Mouse (Mus musculus): Measurements from ENCODE around the gene Asgr1. TPM values are rescaled to one million over a fixed set of nuclear protein-coding genes. Genes with fewer than 3 reads are reported as not detected.

The Asgr1 gene
- polyA plus RNA-seq, 1 experiment from 2014 or later: not detected

- WGBS: 74% methylated on average over 2 of the region's 2 CpGs
- no peak for ATAC-seq (replicated peaks; ENCODE audit: insufficient number of reproducible peaks, insufficient read depth, low FRiP score, low read depth)
- no peak overlapping the region for H3K4me2 ChIP-seq
- no peaks in the 10 kb centered on the region for H3K27me3 ChIP-seq
- H3K9ac ChIP-seq: no peak overlapping the region
- H3K9me3 ChIP-seq (replicated peaks): no peaks in the 10 kb centered on the region
- H3K4me1 ChIP-seq (replicated peaks): no peaks in the 10 kb centered on the region
- H3K27ac ChIP-seq: no peak overlapping the region
- H3K4me3 ChIP-seq: no peak overlapping the region
- no peaks in the 10 kb centered on the region for H3K36me3 ChIP-seq
These were observed 45.9 kb downstream of the Asgr1 start for GRCm38 (mm10) chr11:70099809-70100208.

GRCm38 (mm10) chr11:70103701-70104315 lies 49.9 kb downstream of the Asgr1 start:
- 78% methylated on average over 14 of the region's 14 CpGs for WGBS
- no peaks in the 10 kb centered on the region for H3K36me3 ChIP-seq
- H3K27me3 ChIP-seq: no peaks in the 10 kb centered on the region
- no peaks in the 10 kb centered on the region for H3K4me1 ChIP-seq (replicated peaks)
- ATAC-seq (replicated peaks; ENCODE audit: insufficient number of reproducible peaks, insufficient read depth, low FRiP score, low read depth): no peak
- no peak overlapping the region for H3K4me2 ChIP-seq
- H3K9me3 ChIP-seq (replicated peaks): no peaks in the 10 kb centered on the region
- no peak overlapping the region for H3K27ac ChIP-seq
- no peak overlapping the region for H3K9ac ChIP-seq
- no peak overlapping the region for H3K4me3 ChIP-seq

- no peaks in the 10 kb centered on the region for H3K9me3 ChIP-seq (replicated peaks)
- no peak overlapping the region for H3K9ac ChIP-seq
- H3K27me3 ChIP-seq: no peaks in the 10 kb centered on the region
- no peak overlapping the region for H3K4me2 ChIP-seq
- no peak overlapping the region for H3K27ac ChIP-seq
- no peak overlapping the region for H3K4me3 ChIP-seq
- 52% methylated on average over 8 of the region's 8 CpGs for WGBS
- no peak for ATAC-seq (replicated peaks; ENCODE audit: insufficient number of reproducible peaks, insufficient read depth, low FRiP score, low read depth)
- H3K4me1 ChIP-seq (replicated peaks): no peaks in the 10 kb centered on the region
- H3K36me3 ChIP-seq: no peaks in the 10 kb centered on the region
These were observed 53.2 kb downstream of the Asgr1 start for GRCm38 (mm10) chr11:70107085-70107484.

MicroRNA genes within 50 kb of the gene (microRNA counts, 519-probe panel; counts per million panel counts)
- microRNA mmu-miR-324-3p (not detected), microRNA mmu-miR-324-5p (2,873 counts per million, percentile 70 among the panel's probes with 10 or more counts)

Small RNA genes within 50 kb of the gene (microRNA-seq; reads per million reads assigned to microRNA genes)
- gene Mir324: 2,248 reads per million, percentile 84 among the genes with 10 or more reads in this experiment

Other genes starting within 250 kb of the Asgr1 start
- gene Tmem102, start 248.5 kb upstream of the Asgr1 start, polyA plus RNA-seq (2015; fragmentation: Nextera tagmentation; extraction: Ambion mirVana): 1.1 and 2.6 TPM in 2 replicates
- not detected in 2 replicates for gene Gm39566, start 238.8 kb upstream of the Asgr1 start, polyA plus RNA-seq (2015; fragmentation: Nextera tagmentation; extraction: Ambion mirVana)
- not detected in 2 replicates for gene Spem2, start 235.6 kb upstream of the Asgr1 start, polyA plus RNA-seq (2015; fragmentation: Nextera tagmentation; extraction: Ambion mirVana)
- not detected in 2 replicates for gene Spem1, start 231.9 kb upstream of the Asgr1 start, polyA plus RNA-seq (2015; fragmentation: Nextera tagmentation; extraction: Ambion mirVana)
- 1.6 and 2.2 TPM in 2 replicates for gene Nlgn2, start 216.3 kb upstream of the Asgr1 start, polyA plus RNA-seq (2015; fragmentation: Nextera tagmentation; extraction: Ambion mirVana)
- gene Tmem256, start 215.6 kb upstream of the Asgr1 start, polyA plus RNA-seq (2015; fragmentation: Nextera tagmentation; extraction: Ambion mirVana): 291 and 359 TPM in 2 replicates
- 68.5 and 81.4 TPM in 2 replicates for gene Plscr3, start 207.7 kb upstream of the Asgr1 start, polyA plus RNA-seq (2015; fragmentation: Nextera tagmentation; extraction: Ambion mirVana)
- gene Tnk1, start 195.4 kb upstream of the Asgr1 start, polyA plus RNA-seq (2015; fragmentation: Nextera tagmentation; extraction: Ambion mirVana): 0.31 and 0.80 TPM in 2 replicates
- gene Tmem95, start 176.1 kb upstream of the Asgr1 start, polyA plus RNA-seq (2015; fragmentation: Nextera tagmentation; extraction: Ambion mirVana): not detected in 2 replicates
- gene Kctd11, start 172.7 kb upstream of the Asgr1 start, polyA plus RNA-seq (2015; fragmentation: Nextera tagmentation; extraction: Ambion mirVana): 3.3 and 5.7 TPM in 2 replicates
- 4.5 and 14.8 TPM in 2 replicates for gene Acap1, start 158.5 kb upstream of the Asgr1 start, polyA plus RNA-seq (2015; fragmentation: Nextera tagmentation; extraction: Ambion mirVana)
- 3.7 and 5.8 TPM in 2 replicates for gene 2810408A11Rik, start 153.1 kb upstream of the Asgr1 start, polyA plus RNA-seq (2015; fragmentation: Nextera tagmentation; extraction: Ambion mirVana)
- 5.2 and 7.0 TPM in 2 replicates for gene Neurl4, start 153.0 kb upstream of the Asgr1 start, polyA plus RNA-seq (2015; fragmentation: Nextera tagmentation; extraction: Ambion mirVana)
- gene Gps2, start 140.2 kb upstream of the Asgr1 start, polyA plus RNA-seq (2015; fragmentation: Nextera tagmentation; extraction: Ambion mirVana): 44.8 and 54.9 TPM in 2 replicates
- 975 and 1,130 TPM in 2 replicates for gene Eif5a, start 132.1 kb upstream of the Asgr1 start, polyA plus RNA-seq (2015; fragmentation: Nextera tagmentation; extraction: Ambion mirVana)
- 5.5 and 5.7 TPM in 2 replicates for gene Ybx2, start 118.3 kb upstream of the Asgr1 start, polyA plus RNA-seq (2015; fragmentation: Nextera tagmentation; extraction: Ambion mirVana)
- 42.0 and 42.6 TPM in 2 replicates for gene Slc2a4, start 105.9 kb upstream of the Asgr1 start, polyA plus RNA-seq (2015; fragmentation: Nextera tagmentation; extraction: Ambion mirVana)
- 3.8 and 13.9 TPM in 2 replicates for gene Cldn7, start 89.3 kb upstream of the Asgr1 start, polyA plus RNA-seq (2015; fragmentation: Nextera tagmentation; extraction: Ambion mirVana)
- 19.9 and 21.6 TPM in 2 replicates for gene Ctdnep1, start 72.9 kb upstream of the Asgr1 start, polyA plus RNA-seq (2015; fragmentation: Nextera tagmentation; extraction: Ambion mirVana)
- 97.8 and 99.6 TPM in 2 replicates for gene Elp5, start 71.6 kb upstream of the Asgr1 start, polyA plus RNA-seq (2015; fragmentation: Nextera tagmentation; extraction: Ambion mirVana)
- gene Gabarap, start 62.9 kb upstream of the Asgr1 start, polyA plus RNA-seq (2015; fragmentation: Nextera tagmentation; extraction: Ambion mirVana): 402 and 455 TPM in 2 replicates
- gene Phf23, start 58.3 kb upstream of the Asgr1 start, polyA plus RNA-seq (2015; fragmentation: Nextera tagmentation; extraction: Ambion mirVana): 38.4 and 42.4 TPM in 2 replicates
- 17.4 and 24.8 TPM in 2 replicates for gene Dvl2, start 53.5 kb upstream of the Asgr1 start, polyA plus RNA-seq (2015; fragmentation: Nextera tagmentation; extraction: Ambion mirVana)
- 200 and 235 TPM in 2 replicates for gene Acadvl, start 38.7 kb upstream of the Asgr1 start, polyA plus RNA-seq (2015; fragmentation: Nextera tagmentation; extraction: Ambion mirVana)
- 4.8 and 5.1 TPM in 2 replicates for gene Dlg4, start 37.1 kb upstream of the Asgr1 start, polyA plus RNA-seq (2015; fragmentation: Nextera tagmentation; extraction: Ambion mirVana)
- gene Asgr2, start 38.6 kb downstream of the Asgr1 start, polyA plus RNA-seq (2015; fragmentation: Nextera tagmentation; extraction: Ambion mirVana): 0.22 TPM in 1 of 2 replicates, not detected in the other
- gene Mgl2, start 76.2 kb downstream of the Asgr1 start, polyA plus RNA-seq (2015; fragmentation: Nextera tagmentation; extraction: Ambion mirVana): 0.40 and 0.82 TPM in 2 replicates
- 0.40 and 0.67 TPM in 2 replicates for gene Clec10a, start 102.1 kb downstream of the Asgr1 start, polyA plus RNA-seq (2015; fragmentation: Nextera tagmentation; extraction: Ambion mirVana)
- gene Slc16a11, start 158.7 kb downstream of the Asgr1 start, polyA plus RNA-seq (2015; fragmentation: Nextera tagmentation; extraction: Ambion mirVana): 0.54 and 0.65 TPM in 2 replicates
- gene Slc16a13, start 167.0 kb downstream of the Asgr1 start, polyA plus RNA-seq (2015; fragmentation: Nextera tagmentation; extraction: Ambion mirVana): 4.5 and 5.2 TPM in 2 replicates
- gene Bcl6b, start 175.7 kb downstream of the Asgr1 start, polyA plus RNA-seq (2015; fragmentation: Nextera tagmentation; extraction: Ambion mirVana): 18.1 and 19.8 TPM in 2 replicates
- gene 0610010K14Rik, start 183.8 kb downstream of the Asgr1 start, polyA plus RNA-seq (2015; fragmentation: Nextera tagmentation; extraction: Ambion mirVana): 107 and 113 TPM in 2 replicates
- 7.3 and 10.3 TPM in 2 replicates for gene Gm21988, start 185.7 kb downstream of the Asgr1 start, polyA plus RNA-seq (2015; fragmentation: Nextera tagmentation; extraction: Ambion mirVana)
- gene Rnasek, start 185.8 kb downstream of the Asgr1 start, polyA plus RNA-seq (2015; fragmentation: Nextera tagmentation; extraction: Ambion mirVana): 198 and 215 TPM in 2 replicates
- 4.1 TPM in 2 replicates for gene Alox12, start 201.3 kb downstream of the Asgr1 start, polyA plus RNA-seq (2015; fragmentation: Nextera tagmentation; extraction: Ambion mirVana)

Data from heart, embryonic 15.5 days (tissue).